7 mouse cellular contexts compared by ENCODE assay signal in genomic region chr14:30548131-30548720, GRCm38 (mm10). TPM values are rescaled to one million over a fixed set of nuclear protein-coding genes. Genes with fewer than 3 reads are reported as not detected.
A peak's percentile ranks its signal among the peaks of the same experiment; 100 is the strongest.
DNase-seq lines count a peak whose midpoint lies in the region; ATAC-seq lines count a peak whose summit lies in the region.

Gene Tkt (plus strand): TSS chr14:30548359.

- peak; percentile 85 for DNase-seq in adrenal gland, adult 8-10 months
- peak; percentile 51 for DNase-seq in embryo, embryonic 10.5 days (ENCODE audit: low spot score)
- peak in 1 of 2 experiments; percentile 38 for DNase-seq in gastrocnemius, adult 8-10 months (ENCODE audit: low spot score in 2 of 2)
- peak; percentile 62 to 63 for DNase-seq in left cerebral cortex, adult 18-20 months (ENCODE audit: low spot score in 2 of 2)
- peak; percentile 81 for DNase-seq in lung, postnatal 25 days (ENCODE audit: low spot score)
- DNase-seq in retina, postnatal 1 day = peak; percentile 56

- H3K27ac ChIP-seq in hindbrain, embryonic 15.5 days (replicated peaks) = peak within 1 kb of the TSS; percentile 94

- H3K4me3 ChIP-seq in hindbrain, embryonic 15.5 days = peak within 1 kb of the TSS; percentile 65

- H3K4me1 ChIP-seq in hindbrain, embryonic 15.5 days (replicated peaks) = peaks cover 30% of the 10 kb centered on the region

- peak within 1 kb of the TSS; percentile 74 for H3K9ac ChIP-seq in hindbrain, embryonic 15.5 days

- ATAC-seq in hindbrain, embryonic 15.5 days (ENCODE audit: low FRiP score, low read depth) = peak; percentile 55

- H3K4me2 ChIP-seq in hindbrain, embryonic 15.5 days = peak within 1 kb of the TSS; percentile 74

- no peaks in the 10 kb centered on the region for H3K36me3 ChIP-seq in hindbrain, embryonic 15.5 days

- H3K9me3 ChIP-seq in hindbrain, embryonic 15.5 days = no peaks in the 10 kb centered on the region

- H3K27me3 ChIP-seq in hindbrain, embryonic 15.5 days = no peaks in the 10 kb centered on the region

- 27% methylated on average over 8 of the region's 8 CpGs for WGBS in hindbrain, embryonic 15.5 days

RNA-seq across cellular contexts. Expression of gene Tkt, which starts in this region (rescaled TPM):
- 1,000 to 10,000 TPM in 1 of 4 experiments, 100 to 1,000 TPM in 3; 361 to 1,078 (median 577) TPM for total RNA-seq in adrenal gland, adult 8-10 months (2022)
- 10 to 100 TPM in 3 of 4 experiments, 1 to 10 TPM in 1; 5.8 to 10.9 (median 10.6) TPM for total RNA-seq in gastrocnemius, adult 8-10 months (2022)
- 278 and 288 TPM in 2 replicates for polyA plus RNA-seq in hindbrain, embryonic 15.5 days (2015; fragmentation: Nextera tagmentation; extraction: Ambion mirVana)
- total RNA-seq in left cerebral cortex, adult 18-20 months (2021) = 100 to 1,000 TPM; 189 to 211 TPM

Comparison
In these comparisons a context has a peak if more than half of its experiments do, and no peak if none do; other contexts are left out.
1. RNA of gene Tkt (total RNA-seq): 361 to 1,078 TPM in adrenal gland, adult 8-10 months and 189 to 211 TPM in left cerebral cortex, adult 18-20 months; 5.8 to 10.9 TPM in gastrocnemius, adult 8-10 months; every median in the first group is over 10 times any median in the second.